Mouse (Mus musculus): ENCODE measurements around the gene Mcub.

Gene Mcub

DNA sequence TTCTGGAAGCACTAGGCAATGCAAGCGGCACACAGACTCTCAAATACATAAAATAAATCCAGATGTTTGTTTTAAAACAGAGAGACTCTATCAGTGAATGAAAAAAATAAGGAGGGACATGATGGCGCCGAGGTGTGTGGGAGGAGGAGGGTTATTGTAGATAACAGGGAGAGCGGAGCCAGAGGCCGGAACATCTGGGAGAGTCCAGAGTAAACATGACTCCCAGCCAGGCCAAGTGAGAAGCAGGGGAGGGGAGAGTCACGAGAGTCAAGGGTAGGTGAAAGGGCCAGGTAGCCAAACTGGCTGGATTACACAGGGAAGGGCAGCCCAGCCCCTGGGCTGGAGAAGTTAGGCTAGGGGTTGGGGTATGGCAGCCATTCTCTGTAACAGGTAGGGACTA is 73.4 kb downstream of the Mcub start:
- no peak for DNase-seq (ENCODE audit: inconsistent age in 2 of 2, low spot score in 1 of 2)

DNA sequence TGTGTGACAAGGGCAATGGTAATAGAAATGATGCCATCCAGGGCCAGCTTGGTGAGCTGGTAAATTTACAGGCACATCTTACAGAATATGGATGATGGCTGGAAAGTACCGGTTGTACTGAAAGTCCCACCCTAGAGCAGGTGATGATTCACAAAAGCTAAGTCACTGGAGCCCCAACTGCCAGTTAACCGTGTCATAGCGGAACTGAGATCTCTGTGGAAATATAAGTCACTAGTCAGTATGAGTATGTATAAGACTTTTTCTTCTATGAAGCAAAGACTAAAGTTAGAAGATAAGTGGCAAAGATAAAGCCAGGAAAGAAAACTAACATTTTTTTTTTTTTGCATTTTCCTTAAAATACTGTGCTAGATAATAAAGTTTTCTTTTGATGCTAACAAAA is 76.9 kb downstream of the Mcub start:
- no peak for DNase-seq (ENCODE audit: inconsistent age in 2 of 2, low spot score in 1 of 2)

DNA sequence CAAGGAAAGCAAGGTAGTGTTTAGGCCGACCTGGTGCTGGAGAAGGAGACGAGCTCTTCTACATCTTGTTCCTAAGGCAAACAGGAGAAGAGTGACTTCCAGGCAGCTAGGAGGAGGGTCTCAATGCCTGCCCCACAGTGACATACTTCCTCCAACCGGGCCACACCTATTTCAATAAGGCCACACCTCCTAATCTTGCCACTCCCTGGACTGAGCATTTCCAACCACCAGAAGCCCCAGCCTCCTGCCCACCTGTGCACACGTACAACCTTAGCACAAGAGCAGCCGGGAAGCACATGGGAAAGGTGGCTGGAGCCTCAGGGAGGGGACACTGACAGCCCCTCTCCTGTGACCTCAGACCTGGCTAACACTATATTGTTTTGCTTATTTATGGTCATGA is 78.0 kb downstream of the Mcub start:
- DNase-seq (ENCODE audit: inconsistent age in 2 of 2, low spot score in 1 of 2), result no peak

- DNase-seq (ENCODE audit: inconsistent age in 2 of 2, low spot score in 1 of 2), result no peak
Measured at GRCm38 (mm10) chr3:129887779-129888517, 82.1 kb downstream of the Mcub start.

- no peak for DNase-seq (ENCODE audit: inconsistent age in 2 of 2, low spot score in 1 of 2)
Measured at GRCm38 (mm10) chr3:129886430-129886829, 83.6 kb downstream of the Mcub start.

GRCm38 (mm10) chr3:129885577-129885976 is 84.4 kb downstream of the Mcub start:
- no peak for DNase-seq (ENCODE audit: inconsistent age in 2 of 2, low spot score in 1 of 2)

- no peak for DNase-seq (ENCODE audit: inconsistent age in 2 of 2, low spot score in 1 of 2)
Measured at GRCm38 (mm10) chr3:129880925-129881593, 88.9 kb downstream of the Mcub start.

- DNase-seq (ENCODE audit: inconsistent age in 2 of 2, low spot score in 1 of 2), result no peak
Measured at GRCm38 (mm10) chr3:129879913-129880312, 90.1 kb downstream of the Mcub start.

DNA sequence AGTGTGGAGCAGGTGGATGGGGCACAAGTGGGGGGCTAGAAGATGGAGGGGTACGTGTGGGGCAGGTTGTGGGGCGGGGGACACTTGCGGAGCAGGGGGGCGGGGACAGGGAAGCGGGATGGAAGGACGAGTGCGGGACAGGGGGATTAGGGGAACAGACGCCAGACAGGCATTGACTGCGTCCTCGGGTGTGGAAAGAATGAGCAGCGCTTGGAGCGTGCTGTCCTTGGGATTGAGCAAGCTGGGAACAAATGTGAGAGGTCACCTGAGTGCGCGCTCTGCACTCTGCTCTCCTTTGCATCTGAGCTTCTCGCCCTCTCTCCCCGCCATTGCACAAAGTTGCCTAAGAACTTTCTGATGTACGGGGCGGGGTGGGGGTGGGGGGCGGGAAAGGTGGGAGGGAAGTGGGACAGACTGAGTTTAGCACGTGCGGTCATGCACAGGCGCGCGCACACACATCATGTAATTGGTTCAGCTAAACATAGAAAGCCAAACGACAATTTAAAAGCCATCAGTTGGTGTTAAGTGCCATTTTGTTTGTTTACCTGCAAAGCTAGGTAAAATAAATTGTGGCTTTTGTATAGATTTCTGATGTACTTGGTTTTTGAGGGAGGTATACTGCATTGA is 90.8 kb downstream of the Mcub start:
- DNase-seq (ENCODE audit: inconsistent age in 2 of 2, low spot score in 1 of 2), result peak; percentile 67 to 84

- DNase-seq (ENCODE audit: inconsistent age in 2 of 2, low spot score in 1 of 2), result peak; percentile 94 to 97
Measured at GRCm38 (mm10) chr3:129878405-129879021, 91.5 kb downstream of the Mcub start, which contains the start of gene Pla2g12a. TSS of gene Pla2g12a (plus strand) at chr3:129878606.

- no peak for DNase-seq (ENCODE audit: inconsistent age in 2 of 2, low spot score in 1 of 2)
Measured at GRCm38 (mm10) chr3:129877327-129877726, 92.7 kb downstream of the Mcub start.
